Mouse (Mus musculus): Measurements from ENCODE around the gene Rce1. TPM values are rescaled to one million over a fixed set of nuclear protein-coding genes. Genes with fewer than 3 reads are reported as not detected.

Gene Rce1
- polyA plus RNA-seq (2017; shearing (Covaris generic)), result 74.5 TPM

GRCm38 (mm10) chr19:4625179-4625828 is at the start of gene Rce1:
Rce1 (minus strand) TSS chr19:4625641.

DNA sequence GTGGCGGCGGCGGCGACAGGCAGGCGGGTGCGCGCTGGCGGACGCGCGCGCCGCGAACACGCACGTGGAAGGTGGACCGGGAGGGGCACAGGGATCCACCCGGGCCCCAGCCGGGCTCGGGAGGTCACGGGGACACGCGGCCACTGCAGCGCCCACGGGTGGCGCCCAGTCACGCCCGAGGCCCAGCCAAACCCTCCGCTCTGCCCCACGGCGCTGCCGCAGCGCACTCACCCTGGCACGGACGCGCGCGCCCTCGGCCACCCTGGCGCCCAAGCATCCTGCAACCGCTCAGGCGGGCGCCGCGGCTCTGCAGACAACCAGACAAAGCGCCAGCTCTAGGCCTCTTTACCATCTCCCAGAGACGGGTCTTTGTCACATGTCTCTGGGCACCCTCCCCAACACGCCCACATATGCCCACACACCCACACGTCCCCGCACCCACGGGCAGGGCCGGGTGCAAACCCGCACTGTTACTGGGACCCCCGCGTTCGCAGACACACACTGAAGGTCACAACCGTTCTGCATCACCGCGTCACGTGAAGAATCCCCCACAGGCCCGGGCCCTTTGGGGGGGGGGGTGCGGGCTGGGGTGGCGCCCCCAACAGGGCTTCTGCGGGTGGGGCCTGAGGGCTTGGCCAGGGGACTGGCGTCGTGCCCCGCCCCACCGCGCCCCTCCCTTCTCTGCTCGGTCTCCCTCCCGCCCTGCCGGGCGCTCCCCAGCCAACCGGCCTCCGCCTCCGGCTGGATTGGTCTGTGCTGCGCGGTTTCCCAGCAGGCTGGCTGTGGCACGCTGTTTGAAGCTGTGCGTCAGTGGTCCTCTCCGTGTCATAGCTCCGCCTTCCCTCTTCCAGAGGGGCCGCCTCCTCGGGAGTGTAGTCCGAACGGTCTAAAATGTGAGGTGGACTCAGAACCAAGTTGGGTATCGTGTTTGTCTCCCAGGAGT is 10.0 kb downstream of the Rce1 start, which contains the start of gene Lrfn4:
Lrfn4 (minus strand) TSS at position 517 of the 943 bp plus-strand sequence.

Other genes with a start within 250 kb of the Rce1 start
- gene Kdm2a, start 227.4 kb downstream of the Rce1 start, polyA plus RNA-seq (2017; shearing (Covaris generic)), result 71.8 TPM
- gene Rhod, start 186.2 kb downstream of the Rce1 start, polyA plus RNA-seq (2017; shearing (Covaris generic)), result 4.6 TPM
- 0.14 TPM for gene Syt12, start 148.2 kb downstream of the Rce1 start, polyA plus RNA-seq (2017; shearing (Covaris generic))
- gene 2010003K11Rik, start 127.1 kb downstream of the Rce1 start, polyA plus RNA-seq (2017; shearing (Covaris generic)), result not detected
- 2.6 TPM for gene Pcx, start 115.2 kb downstream of the Rce1 start, polyA plus RNA-seq (2017; shearing (Covaris generic))
- gene Lrfn4, start 10.0 kb downstream of the Rce1 start, polyA plus RNA-seq (2017; shearing (Covaris generic)), result 1.2 TPM
- 0.34 TPM for gene Gm960, start 73.0 kb upstream of the Rce1 start, polyA plus RNA-seq (2017; shearing (Covaris generic))
- gene Sptbn2, start 85.5 kb upstream of the Rce1 start, polyA plus RNA-seq (2017; shearing (Covaris generic)), result 0.36 TPM
- 41.6 TPM for gene Rbm4b, start 130.9 kb upstream of the Rce1 start, polyA plus RNA-seq (2017; shearing (Covaris generic))
- gene Rbm4, start 168.3 kb upstream of the Rce1 start, polyA plus RNA-seq (2017; shearing (Covaris generic)), result 47.6 TPM
- 28.3 TPM for gene Gm21992, start 186.0 kb upstream of the Rce1 start, polyA plus RNA-seq (2017; shearing (Covaris generic))
- gene Rbm14, start 186.0 kb upstream of the Rce1 start, polyA plus RNA-seq (2017; shearing (Covaris generic)), result 62.4 TPM
- gene Ccs, start 213.7 kb upstream of the Rce1 start, polyA plus RNA-seq (2017; shearing (Covaris generic)), result 128 TPM
- gene Ccdc87, start 213.7 kb upstream of the Rce1 start, polyA plus RNA-seq (2017; shearing (Covaris generic)), result 0.14 TPM
- gene Ctsf, start 229.5 kb upstream of the Rce1 start, polyA plus RNA-seq (2017; shearing (Covaris generic)), result 2.9 TPM